Mouse (Mus musculus): ENCODE results near the gene Pdpn.

DNA sequence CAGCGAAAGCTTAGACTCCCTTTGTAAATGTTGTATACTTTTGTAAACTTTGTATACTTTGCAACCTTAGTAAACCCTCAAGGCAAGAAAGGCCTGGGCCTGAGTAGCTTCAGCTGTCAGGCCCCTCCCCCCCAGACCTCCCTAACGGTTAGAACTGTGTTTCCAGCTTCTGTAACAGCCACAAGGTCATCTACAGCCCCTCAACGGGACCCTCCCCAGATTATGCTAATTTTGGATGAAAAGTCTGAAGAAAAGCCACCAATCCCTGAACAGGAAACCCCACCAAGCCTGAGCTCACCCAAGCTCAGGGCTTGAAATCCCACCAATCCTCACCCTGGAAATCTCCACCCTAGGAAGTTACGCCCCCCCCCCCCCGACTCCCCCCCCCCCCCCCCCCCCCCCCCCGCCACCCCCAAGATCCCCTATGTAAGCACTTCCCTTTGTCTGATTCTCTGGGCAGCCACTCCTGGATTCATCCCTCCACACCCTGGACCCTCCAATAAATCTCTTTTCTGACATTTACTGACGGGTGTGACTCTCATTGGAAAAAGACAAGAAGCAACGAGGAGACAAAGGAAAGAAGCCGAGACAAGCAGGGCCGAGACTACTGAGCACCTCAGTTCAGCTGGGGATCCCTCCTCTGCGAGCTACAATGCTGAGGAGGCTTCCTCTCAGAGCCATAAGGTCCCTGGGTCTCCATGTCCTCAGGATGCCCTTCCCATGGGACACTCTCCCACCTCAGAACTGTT is 25.0 kb upstream of the Pdpn start:
- TF ChIP-seq CTCF (IDR thresholded peaks at IDR 0.05; ENCODE audit: borderline replicate concordance, control insufficient read depth, extremely low read depth, insufficient read depth, low read length, poor library complexity) (no peak), POLR2A (IDR thresholded peaks at IDR 0.05; ENCODE audit: control insufficient read depth, extremely low read depth, insufficient read depth, low read length, poor library complexity) (no peak)
